Mouse (Mus musculus) liver, embryonic 12.5 days (tissue): Measurements from ENCODE around the gene Rnase10. TPM values are rescaled to one million over a fixed set of nuclear protein-coding genes. Genes with fewer than 3 reads are reported as not detected.
"Not testable (repeated sequence)": the region's sequence is repeated elsewhere in the genome, so short reads cannot be mapped to it uniquely, and the experiment has no call there.

Source experiments
- ATAC-seq: fragments of 200-750 bp; cut with Nextera tagmentation; 2 replicates; pipeline ENCODE4 v1.8.0; 2017; ENCODE audit warnings: moderate number of reproducible peaks, mild to moderate bottlenecking, moderate library complexity
- H3K27ac ChIP-seq: fragments of 300-500 bp; sonication (generic); 2 replicates; pipeline ENCODE4 v1.5.1; 2016; ENCODE audit warnings: mild to moderate bottlenecking
- H3K27me3 ChIP-seq: fragments of 300-500 bp; sonication (generic); replicated peaks from 2 replicates; pipeline ENCODE4 v1.6.1; 2016; ENCODE audit warnings: mild to moderate bottlenecking, moderate library complexity
- H3K36me3 ChIP-seq: fragments of 300-500 bp; sonication (generic); 2 replicates; pipeline ENCODE4 v1.6.1; 2016; ENCODE audit warnings: mild to moderate bottlenecking, moderate library complexity
- H3K4me1 ChIP-seq: fragments of 300-500 bp; sonication (generic); 2 replicates; pipeline ENCODE4 v1.6.1; 2016
- H3K4me2 ChIP-seq: fragments of 300-500 bp; sonication (generic); 2 replicates; pipeline ENCODE4 v1.6.1; 2016; ENCODE audit warnings: mild to moderate bottlenecking, moderate library complexity
- H3K4me3 ChIP-seq: fragments of 300-500 bp; sonication (generic); 2 replicates; pipeline ENCODE4 v1.5.1; 2016; ENCODE audit warnings: mild to moderate bottlenecking, moderate library complexity
- H3K9ac ChIP-seq: fragments of 300-500 bp; sonication (generic); 2 replicates; pipeline ENCODE4 v1.6.1; 2016; ENCODE audit warnings: mild to moderate bottlenecking, moderate library complexity
- H3K9me3 ChIP-seq: fragments of 300-500 bp; sonication (generic); replicated peaks from 2 replicates; pipeline ENCODE4 v1.6.1; 2016; ENCODE audit warnings: mild to moderate bottlenecking, moderate library complexity
- WGBS: fragments of 180-500 bp; shearing (Covaris S2); methylation state at CpG from one replicate; pipeline ENCODE4 v1.1.7; 2016; ENCODE audit not compliant: insufficient replicate concordance; 5-methylcytosine and 5-hydroxymethylcytosine counted together
- polyA plus RNA-seq: library from polyadenylated mRNA; unstranded; fragments of >200 nt; fragmentation: Nextera tagmentation; extraction: Ambion mirVana; gene quantifications from 2 replicates; pipeline ENCODE4 v1.2.1, GENCODE M21; 2016

Rnase10 gene
- polyA plus RNA-seq, 1 experiment from 2014 or later = 0.07 TPM

DNA sequence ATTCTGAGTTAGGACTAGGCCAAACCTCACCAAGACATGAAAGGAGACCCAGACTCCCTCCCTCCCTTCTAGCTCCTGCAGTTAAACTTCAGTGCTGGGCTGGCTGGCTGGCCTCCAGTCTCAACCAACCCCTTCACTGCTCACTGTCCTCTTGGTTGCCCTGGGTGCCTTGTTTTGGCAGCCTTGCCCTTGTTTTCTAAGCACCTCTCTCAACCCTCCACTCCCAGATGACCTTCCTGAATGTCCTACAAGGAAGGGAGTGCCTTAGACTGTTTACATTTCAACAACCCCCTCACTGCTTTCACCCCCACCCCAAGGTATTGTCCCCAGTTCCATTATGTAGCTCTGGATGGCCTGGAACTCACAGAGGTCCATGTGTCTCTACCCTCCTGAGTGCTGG is 27.9 kb upstream of the Rnase10 start:
- Histone ChIP-seq H3K36me3 (no peaks in the 10 kb centered on the region), H3K27me3 (no peaks in the 10 kb centered on the region), H3K9ac (no peak overlapping the region), H3K4me2 (no peak overlapping the region), H3K4me3 (no peak overlapping the region), H3K9me3 (no peaks in the 10 kb centered on the region), H3K4me1 (peaks cover 8% of the 10 kb centered on the region; the same call in 1 of the 2 replicates), H3K27ac (no peak overlapping the region)
- no peak for ATAC-seq

DNA sequence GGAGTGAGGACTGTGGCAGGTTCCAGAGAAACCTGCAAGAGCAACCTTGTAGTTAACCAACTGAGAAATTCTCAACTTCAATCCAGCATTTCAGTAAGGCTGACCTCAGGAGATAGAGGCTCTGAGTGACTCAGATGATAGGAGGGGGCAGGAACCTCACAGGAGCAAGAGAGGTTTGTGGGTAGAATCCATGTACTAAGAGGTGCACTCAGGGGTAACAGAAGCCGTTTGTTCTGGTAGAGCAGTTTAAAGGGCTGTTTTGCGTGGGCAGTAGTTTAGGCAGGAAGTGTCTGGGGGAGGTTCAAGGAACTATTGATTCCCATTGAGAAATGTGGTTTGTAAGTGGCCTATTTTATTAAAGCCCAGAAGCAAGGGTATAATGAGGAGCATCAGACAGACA is 26.3 kb upstream of the Rnase10 start:
- Histone ChIP-seq H3K36me3 (no peaks in the 10 kb centered on the region), H3K27me3 (no peaks in the 10 kb centered on the region), H3K9ac (no peak overlapping the region), H3K4me2 (no peak overlapping the region), H3K4me3 (no peak overlapping the region), H3K27ac (no peak overlapping the region), H3K9me3 (no peaks in the 10 kb centered on the region), H3K4me1 (peaks cover 8% of the 10 kb centered on the region; the same call in 1 of the 2 replicates)
- 12% methylated on average over 2 of the region's 2 CpGs for WGBS
- no peak for ATAC-seq

DNA sequence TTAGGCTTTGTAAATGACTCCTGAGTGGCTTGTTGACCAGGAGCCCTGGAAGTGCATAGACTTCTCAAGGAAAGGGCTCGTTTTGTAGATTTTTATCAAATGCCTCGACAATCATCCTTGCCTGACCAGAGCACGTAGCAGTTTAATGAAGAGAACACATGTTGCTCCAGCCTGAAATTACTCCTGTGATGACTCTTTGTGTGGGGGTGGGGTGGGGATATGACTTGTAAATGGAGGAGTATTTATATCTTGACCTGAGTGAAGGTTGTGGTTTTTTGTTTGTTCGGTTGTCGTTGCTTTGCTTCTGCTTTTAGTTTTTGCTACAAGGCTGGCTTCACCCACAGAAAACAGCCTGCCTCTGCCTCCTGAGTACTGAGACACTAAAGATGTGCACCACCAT is 25.7 kb upstream of the Rnase10 start:
- H3K4me2 ChIP-seq = no peak overlapping the region
- H3K9ac ChIP-seq = no peak overlapping the region
- peaks cover 8% of the 10 kb centered on the region; the same call in 1 of the 2 replicates for H3K4me1 ChIP-seq
- no peak overlapping the region for H3K27ac ChIP-seq
- ATAC-seq = no peak
- no peak overlapping the region for H3K4me3 ChIP-seq
- no peaks in the 10 kb centered on the region for H3K27me3 ChIP-seq
- no peaks in the 10 kb centered on the region for H3K36me3 ChIP-seq
- H3K9me3 ChIP-seq = no peaks in the 10 kb centered on the region
- WGBS = 24% methylated on average over 5 of the region's 5 CpGs

DNA sequence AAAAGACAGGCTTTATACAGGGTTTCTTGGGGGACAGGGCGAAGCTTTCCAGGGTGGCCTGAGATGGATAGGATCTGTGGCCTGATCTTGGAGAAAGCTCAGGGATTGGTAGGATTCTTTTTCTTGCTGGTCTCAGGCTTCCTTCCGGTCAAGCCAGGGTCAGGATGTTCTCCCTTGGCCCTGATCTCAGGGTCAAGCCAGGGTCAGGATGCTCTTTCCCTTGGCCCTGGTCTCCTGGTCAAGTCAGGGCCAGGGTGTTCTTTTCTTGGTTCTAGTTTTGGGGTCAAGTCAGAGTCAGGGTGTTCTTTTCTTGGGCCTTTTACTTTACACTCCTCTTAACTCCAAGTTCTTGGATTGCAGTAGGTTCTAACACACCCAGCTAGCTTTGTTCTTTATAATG is 19.9 kb upstream of the Rnase10 start:
- Histone ChIP-seq H3K4me3 (no peak overlapping the region), H3K27ac (no peak overlapping the region), H3K27me3 (no peaks in the 10 kb centered on the region), H3K4me2 (no peak overlapping the region), H3K36me3 (no peaks in the 10 kb centered on the region), H3K9me3 (no peaks in the 10 kb centered on the region), H3K9ac (no peak overlapping the region), H3K4me1 (no peaks in the 10 kb centered on the region)
- 63% methylated on average over 2 of the region's 2 CpGs for WGBS
- no peak for ATAC-seq

DNA sequence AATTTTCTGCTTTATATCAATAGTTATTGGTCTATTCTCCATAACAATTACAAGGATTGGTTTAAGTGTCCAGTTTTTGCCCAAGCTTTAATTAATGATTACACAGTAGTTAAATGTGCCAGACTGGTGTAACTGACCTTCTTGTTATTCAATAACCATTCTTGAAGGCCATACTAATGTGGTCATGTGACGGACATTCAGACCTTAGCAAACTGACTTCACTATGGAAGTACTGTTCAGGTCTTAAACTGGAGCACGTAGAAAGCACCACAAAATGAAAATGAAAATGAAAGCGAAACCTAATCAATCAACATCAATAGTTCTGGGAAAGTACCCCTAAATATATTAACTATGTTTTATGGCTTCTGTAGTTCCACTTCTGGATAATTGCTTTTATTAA is 16.5 kb upstream of the Rnase10 start:
- H3K4me2 ChIP-seq = no peak overlapping the region
- no peaks in the 10 kb centered on the region for H3K4me1 ChIP-seq
- H3K9me3 ChIP-seq = no peaks in the 10 kb centered on the region
- H3K36me3 ChIP-seq = no peaks in the 10 kb centered on the region
- 66% methylated on average over 3 of the region's 3 CpGs for WGBS
- H3K9ac ChIP-seq = no peak overlapping the region
- no peaks in the 10 kb centered on the region for H3K27me3 ChIP-seq
- H3K4me3 ChIP-seq = no peak overlapping the region
- H3K27ac ChIP-seq = no peak overlapping the region
- ATAC-seq = no peak

DNA sequence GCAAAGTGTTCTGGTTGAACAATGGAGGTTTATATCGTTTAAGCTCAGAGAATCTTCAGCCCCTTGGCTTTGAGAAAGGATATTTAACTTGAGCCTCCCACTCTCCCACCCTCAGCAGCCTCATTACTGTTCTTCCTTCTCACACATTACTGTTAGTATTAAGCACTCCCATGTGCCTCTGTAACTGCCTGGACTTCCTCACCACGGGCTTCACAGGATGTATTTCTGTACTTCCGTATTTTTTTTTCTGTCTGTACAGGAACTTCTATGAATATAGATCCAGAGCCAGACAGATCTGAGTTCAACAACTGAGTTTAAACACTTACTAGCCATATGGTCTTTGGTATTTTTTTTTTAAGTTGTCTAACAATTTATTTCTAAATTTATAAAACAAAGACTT is 10.5 kb upstream of the Rnase10 start:
- no peaks in the 10 kb centered on the region for H3K4me1 ChIP-seq
- 20% methylated on average over 3 of the region's 3 CpGs for WGBS
- no peaks in the 10 kb centered on the region for H3K36me3 ChIP-seq
- H3K4me3 ChIP-seq = no peak overlapping the region
- no peak overlapping the region for H3K9ac ChIP-seq
- ATAC-seq = no peak
- H3K9me3 ChIP-seq = no peaks in the 10 kb centered on the region
- no peak overlapping the region for H3K4me2 ChIP-seq
- H3K27me3 ChIP-seq = no peaks in the 10 kb centered on the region
- no peak overlapping the region for H3K27ac ChIP-seq

DNA sequence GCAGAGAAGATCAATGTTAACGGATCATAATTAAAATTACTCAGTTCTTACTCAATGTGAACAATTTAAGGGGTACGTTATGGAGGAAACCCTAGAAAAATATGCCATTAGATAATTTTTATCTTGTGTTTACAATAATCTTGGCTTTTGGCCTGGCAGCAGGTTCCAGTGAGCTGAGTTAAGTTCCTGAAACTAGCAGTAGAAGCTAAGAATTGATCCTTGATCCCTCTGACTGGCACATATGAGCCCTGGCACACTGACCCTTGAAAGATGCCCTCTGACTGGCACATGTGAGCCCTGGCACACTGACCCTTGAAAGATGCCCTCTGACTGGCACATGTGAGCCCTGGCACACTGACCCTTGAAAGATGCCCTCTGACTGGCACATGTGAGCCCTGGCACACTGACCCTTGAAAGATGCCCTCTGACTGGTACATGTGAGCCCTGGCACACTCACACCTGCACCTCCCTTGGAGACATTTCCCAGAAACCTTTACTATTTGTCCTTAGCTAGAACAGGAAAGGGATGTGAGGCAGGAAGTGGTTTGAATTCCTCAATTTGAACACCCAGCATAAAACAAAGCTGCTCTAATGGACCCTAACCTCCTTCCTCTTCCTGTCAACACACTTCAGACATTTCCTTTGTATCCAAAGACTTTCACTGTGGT is 9.4 kb upstream of the Rnase10 start:
- H3K4me3 ChIP-seq = no peak overlapping the region
- no peaks in the 10 kb centered on the region for H3K4me1 ChIP-seq
- H3K4me2 ChIP-seq = no peak overlapping the region
- no peaks in the 10 kb centered on the region for H3K27me3 ChIP-seq
- H3K9ac ChIP-seq = no peak overlapping the region
- no peaks in the 10 kb centered on the region for H3K36me3 ChIP-seq
- ATAC-seq = no peak
- H3K27ac ChIP-seq = no peak overlapping the region
- no peaks in the 10 kb centered on the region for H3K9me3 ChIP-seq
- 52% methylated on average over 2 of the region's 2 CpGs for WGBS

DNA sequence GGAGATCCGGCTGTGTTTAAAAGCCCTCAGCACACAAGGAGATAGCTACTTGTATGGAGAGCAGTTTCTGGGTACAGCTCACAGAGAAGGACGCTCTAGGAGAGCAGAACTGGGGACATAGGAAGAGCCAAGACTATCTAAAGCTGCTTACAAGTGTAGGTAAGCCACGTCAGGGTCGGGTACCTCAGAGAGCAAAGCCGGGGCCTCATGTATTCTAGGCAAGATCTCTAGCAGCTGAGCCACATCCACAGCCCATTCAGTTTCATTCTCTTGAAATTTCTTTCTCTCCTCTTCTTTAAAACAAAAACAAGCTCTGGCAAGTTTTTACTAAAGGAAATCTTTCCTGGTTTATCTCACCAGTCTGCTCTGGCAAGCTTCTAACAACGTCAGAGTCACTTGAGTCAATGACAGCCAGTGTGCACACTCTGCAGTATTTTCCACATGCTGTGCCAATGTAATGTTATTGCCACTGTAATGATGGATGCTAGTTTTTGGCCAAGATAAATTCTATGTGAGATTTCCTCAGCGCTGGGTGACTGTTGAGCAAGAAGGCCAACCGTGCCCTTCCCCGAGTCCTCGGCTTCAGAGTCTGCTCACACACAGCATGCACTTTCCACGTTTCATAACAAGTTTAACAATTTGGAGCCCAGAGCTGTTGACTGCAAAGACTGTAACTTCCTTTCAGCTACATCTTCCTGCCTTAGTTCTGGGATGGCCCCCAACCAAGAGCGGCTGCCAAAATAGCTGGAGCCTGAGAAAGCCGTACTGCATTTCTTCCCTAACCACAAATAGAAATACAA is 563 bp downstream of the Rnase10 start:
- 60% methylated on average over 13 of the region's 13 CpGs for WGBS
- no peak overlapping the region for H3K4me3 ChIP-seq
- no peak overlapping the region for H3K4me2 ChIP-seq
- H3K27me3 ChIP-seq = no peaks in the 10 kb centered on the region
- no peaks in the 10 kb centered on the region for H3K4me1 ChIP-seq
- no peak overlapping the region for H3K27ac ChIP-seq
- H3K9me3 ChIP-seq = no peaks in the 10 kb centered on the region
- no peak for ATAC-seq
- no peaks in the 10 kb centered on the region for H3K36me3 ChIP-seq
- no peak overlapping the region for H3K9ac ChIP-seq

DNA sequence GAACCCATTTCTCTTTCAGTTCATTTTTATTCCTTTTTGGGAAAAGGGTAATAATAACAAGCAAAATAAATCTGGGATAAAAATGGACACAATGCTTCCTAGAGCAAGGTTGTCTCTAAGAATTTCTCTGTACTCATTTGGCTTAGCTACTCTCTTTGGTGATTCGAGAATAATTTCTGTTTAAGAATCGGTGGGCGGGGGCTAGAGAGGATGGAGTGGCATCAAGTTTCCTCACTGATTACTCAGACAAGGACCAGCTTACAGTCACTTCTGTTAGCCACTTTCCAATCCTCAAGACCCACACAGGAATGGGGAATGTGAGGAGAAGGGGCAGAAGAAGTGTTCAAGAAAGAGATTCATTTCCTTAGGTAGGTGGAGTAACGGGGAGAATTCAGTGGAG is 1.2 kb downstream of the Rnase10 start:
- WGBS = 56% methylated on average over 4 of the region's 4 CpGs
- Histone ChIP-seq H3K27me3 (no peaks in the 10 kb centered on the region), H3K27ac (no peak overlapping the region), H3K4me3 (no peak overlapping the region), H3K9ac (no peak overlapping the region), H3K4me2 (no peak overlapping the region), H3K36me3 (no peaks in the 10 kb centered on the region), H3K4me1 (no peaks in the 10 kb centered on the region), H3K9me3 (no peaks in the 10 kb centered on the region)
- no peak for ATAC-seq

DNA sequence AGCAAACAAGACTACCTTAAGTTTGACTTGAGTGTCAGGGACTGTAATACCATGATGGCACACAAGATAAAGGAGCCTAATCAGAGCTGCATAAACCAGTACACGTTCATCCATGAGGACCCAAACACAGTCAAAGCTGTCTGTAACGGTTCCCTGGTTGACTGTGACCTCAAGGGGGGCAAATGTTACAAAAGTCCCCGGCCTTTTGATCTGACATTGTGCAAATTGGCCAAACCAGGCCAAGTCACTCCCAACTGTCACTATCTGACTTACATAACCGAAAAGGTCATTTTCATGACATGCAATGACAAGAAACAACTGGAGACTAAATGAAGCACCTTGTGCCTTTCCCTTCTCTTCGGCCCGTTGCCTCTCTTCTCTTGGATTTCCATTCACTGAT is 2.0 kb downstream of the Rnase10 start:
- Histone ChIP-seq H3K9me3 (no peaks in the 10 kb centered on the region), H3K9ac (no peak overlapping the region), H3K4me1 (no peaks in the 10 kb centered on the region), H3K36me3 (no peaks in the 10 kb centered on the region), H3K4me2 (no peak overlapping the region), H3K27me3 (no peaks in the 10 kb centered on the region), H3K4me3 (no peak overlapping the region), H3K27ac (no peak overlapping the region)
- ATAC-seq = no peak
- WGBS = 66% methylated on average over 6 of the region's 6 CpGs

DNA sequence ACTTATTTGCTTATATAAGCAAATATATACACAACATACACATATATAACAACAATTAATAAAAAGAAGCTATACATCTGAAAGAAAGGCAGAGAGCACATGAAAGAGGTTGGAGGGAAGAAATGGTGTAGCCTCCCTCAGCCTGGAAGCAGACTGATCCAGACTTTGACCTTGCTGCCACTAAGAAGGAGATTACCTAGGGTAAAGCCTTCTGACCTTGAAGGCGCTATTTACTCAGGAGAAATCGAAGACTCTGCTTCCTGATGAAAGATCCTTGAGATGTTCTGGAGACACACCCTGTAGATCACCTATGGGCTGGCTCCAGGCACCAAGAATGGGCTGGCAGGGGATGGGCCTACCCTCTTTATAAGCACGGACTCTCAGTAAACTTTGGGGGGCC is 7.2 kb downstream of the Rnase10 start:
- H3K36me3 ChIP-seq, ATAC-seq: not testable (repeated sequence)

DNA sequence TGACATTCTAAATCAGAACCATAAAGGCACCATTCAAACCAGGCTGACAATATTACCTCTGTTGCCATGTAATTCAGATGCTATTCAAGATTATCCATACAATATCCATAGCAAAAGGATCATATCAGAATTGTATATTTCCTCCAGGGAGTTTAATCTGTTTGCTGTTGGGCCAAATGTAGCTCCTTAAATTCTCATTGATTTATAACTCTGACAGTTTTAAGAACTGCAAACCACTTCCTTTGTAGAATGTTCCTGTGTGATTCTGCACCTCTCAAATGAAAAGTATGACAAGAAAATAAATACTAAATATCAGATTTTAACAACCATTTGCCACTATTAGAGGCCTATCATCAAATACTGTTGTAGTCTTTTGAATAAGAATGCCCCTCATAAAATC is 8.2 kb downstream of the Rnase10 start:
- no peak for ATAC-seq
- no peak overlapping the region for H3K27ac ChIP-seq
- H3K27me3 ChIP-seq = no peaks in the 10 kb centered on the region
- H3K9me3 ChIP-seq = no peaks in the 10 kb centered on the region
- H3K4me3 ChIP-seq = no peak overlapping the region
- H3K36me3 ChIP-seq = no peaks in the 10 kb centered on the region
- no peak overlapping the region for H3K4me2 ChIP-seq
- H3K4me1 ChIP-seq = no peaks in the 10 kb centered on the region
- no peak overlapping the region for H3K9ac ChIP-seq

More for the DNA sequence above, 7.2 kb downstream of the Rnase10 start:
- not testable (repeated sequence) for H3K27ac ChIP-seq, H3K4me2 ChIP-seq, H3K9me3 ChIP-seq, H3K27me3 ChIP-seq, H3K4me3 ChIP-seq, H3K4me1 ChIP-seq, H3K9ac ChIP-seq
- 68% methylated on average over 3 of the region's 3 CpGs for WGBS

DNA sequence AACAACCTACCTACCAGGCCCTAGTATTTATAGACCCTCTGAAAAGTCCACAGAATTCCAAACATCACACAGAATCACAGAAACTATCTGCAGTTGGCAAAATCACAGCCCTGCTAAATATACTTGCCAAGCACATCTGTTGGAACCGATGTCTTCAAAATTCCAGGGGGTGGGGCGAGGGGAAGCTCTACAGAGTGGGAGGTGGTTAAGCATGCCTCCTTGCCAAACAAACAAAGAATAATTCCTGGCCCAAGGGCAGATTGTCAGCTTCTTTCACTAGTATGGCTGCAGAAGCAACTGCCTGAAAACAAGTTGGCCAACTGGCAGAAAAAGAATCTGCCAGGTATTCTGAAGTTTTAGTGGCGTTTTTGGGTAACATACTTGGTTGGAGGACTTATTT is 9.7 kb downstream of the Rnase10 start:
- ATAC-seq = no peak
- WGBS = 59% methylated on average over 3 of the region's 3 CpGs
- no peak overlapping the region for H3K9ac ChIP-seq
- no peaks in the 10 kb centered on the region for H3K4me1 ChIP-seq
- no peaks in the 10 kb centered on the region for H3K27me3 ChIP-seq
- no peak overlapping the region for H3K27ac ChIP-seq
- no peaks in the 10 kb centered on the region for H3K36me3 ChIP-seq
- no peak overlapping the region for H3K4me2 ChIP-seq
- H3K4me3 ChIP-seq = no peak overlapping the region
- no peaks in the 10 kb centered on the region for H3K9me3 ChIP-seq
